Comparison of ENCODE assay signal across 10 mouse cellular contexts in genomic region chr5:68252671-68253070, GRCm38 (mm10).
DNase-seq lines count a peak whose midpoint lies in the region; ATAC-seq and TF ChIP-seq lines count a peak whose summit lies in the region.
"Had no signal": no experiment of that assay in that cellular context is flagged by ENCODE, and none has a peak within 500 bp of the region (broad histone marks: within the 10 kb centered on the region; RNA-seq: fewer than 3 reads in every experiment).

No protein-coding gene starts in this region.

- TF ChIP-seq POLR2A in CH12.LX (IDR thresholded peaks at IDR 0.05; ENCODE audit: low read depth, low read length), result no peak
- TF ChIP-seq POLR2A in lung, adult 2 months (IDR thresholded peaks at IDR 0.05; ENCODE audit: borderline replicate concordance, extremely low read depth, low read depth, low read length), result no peak

- no peaks in the 10 kb centered on the region for H3K27me3 ChIP-seq in CH12.LX (replicated peaks)
- H3K27me3 ChIP-seq: heart, embryonic 13.5 days; stomach, embryonic 15.5 days had no signal

- H3K4me1 ChIP-seq in CH12.LX (ENCODE audit: control insufficient read depth in 1 of 2, insufficient read depth in 2 of 2), result no peaks in the 10 kb centered on the region
- no peaks in the 10 kb centered on the region for H3K4me1 ChIP-seq in lung, adult 2 months (ENCODE audit: control insufficient read depth, insufficient read depth, low read length)
- H3K4me1 ChIP-seq: heart, embryonic 13.5 days; stomach, embryonic 15.5 days had no signal

- peak; percentile 86 for TF ChIP-seq RAD21 in CH12.LX (IDR thresholded peaks at IDR 0.05; ENCODE audit: low read depth, low read length)

- no peaks in the 10 kb centered on the region for H3K79me2 ChIP-seq in CH12.LX (replicated peaks; ENCODE audit: control insufficient read depth, extremely low read depth, insufficient read depth, poor library complexity, severe bottlenecking)

- no peak overlapping the region for H3K4me3 ChIP-seq in CH12.LX (replicated peaks in 1 of 3; ENCODE audit: low read depth in 2 of 3, low read length in 2 of 3, poor library complexity in 1 of 3)
- no peak overlapping the region for H3K4me3 ChIP-seq in lung, adult 2 months (replicated peaks; ENCODE audit: extremely low read depth, low read depth, low read length)
- H3K4me3 ChIP-seq: heart, embryonic 13.5 days; stomach, embryonic 15.5 days had no signal

- 14% methylated on average over 8 of the region's 8 CpGs for WGBS in lung, adult 2 months

- H3K4me2 ChIP-seq in CH12.LX (ENCODE audit: insufficient read depth, low read depth, poor library complexity, severe bottlenecking), result no peak overlapping the region
- H3K4me2 ChIP-seq: heart, embryonic 13.5 days; stomach, embryonic 15.5 days had no signal

- no peak overlapping the region for H3K9ac ChIP-seq in CH12.LX (ENCODE audit: insufficient read depth, low read depth)
- H3K9ac ChIP-seq: heart, embryonic 13.5 days; stomach, embryonic 15.5 days had no signal

- no peaks in the 10 kb centered on the region for H3K9me3 ChIP-seq in CH12.LX (replicated peaks; ENCODE audit: low read length)
- H3K9me3 ChIP-seq: heart, embryonic 13.5 days; stomach, embryonic 15.5 days had no signal

- ATAC-seq in granulocyte monocyte progenitor cell, adult 5-6 weeks (replicated peaks; ENCODE audit: poor library complexity, severe bottlenecking), result peak; percentile 42; the same call in 1 of the 2 replicates

- in situ Hi-C loops in CH12.LX (cut with MboI; ENCODE audit: low pct_ligation_motif_present, low pct_unique_long_range_greater_than_20kb, low sequenced_read_pairs), result loop anchor here (25.0 kb wide), 1 partner anchor 1260 kb away; no protein-coding TSS in a partner anchor

- H3K36me3 ChIP-seq in CH12.LX (replicated peaks in 1 of 2; ENCODE audit: control insufficient read depth in 1 of 2, insufficient read depth in 1 of 2, low read length in 1 of 2), result no peaks in the 10 kb centered on the region
- H3K36me3 ChIP-seq: heart, embryonic 13.5 days; stomach, embryonic 15.5 days had no signal

- dilution Hi-C loops in CH12.LX (cut with MboI; ENCODE audit: extremely low pct_ligation_motif_present, extremely low pct_unique_long_range_greater_than_20kb, low sequenced_read_pairs), result no loop called here

- no peak overlapping the region for H3K27ac ChIP-seq in CH12.LX (ENCODE audit: insufficient read depth, low read depth)
- H3K27ac ChIP-seq: heart, embryonic 13.5 days; stomach, embryonic 15.5 days had no signal

- TF ChIP-seq EP300 in CH12.LX (IDR thresholded peaks at IDR 0.05; ENCODE audit: low read length), result no peak

- DNase-seq in CH12.LX (ENCODE audit: extremely low read depth), result peak; percentile 62
- peak; percentile 60 for DNase-seq in R1 (ENCODE audit: low read depth, low spot score)
- DNase-seq in cerebellum, postnatal 4 days (ENCODE audit: low spot score in 2 of 2), result peak; percentile 35 to 75
- peak; percentile 49 to 77 for DNase-seq in kidney, postnatal 25 days
- peak; percentile 25 for DNase-seq in lung, adult 2 months
- peak; percentile 79 for DNase-seq in retina, postnatal 1 day
- no peak for DNase-seq in thymus, postnatal 36 days

- TF ChIP-seq CTCF in CH12.LX (conservative IDR thresholded peaks at IDR 0.05 in 1 of 2, IDR thresholded peaks at IDR 0.05 in 1 of 2; ENCODE audit: low read depth in 2 of 2, low read length in 2 of 2), result peak; percentile 21 to 79; a peak in 3 of 4 replicates
- no peak for TF ChIP-seq CTCF in lung, adult 2 months (IDR thresholded peaks at IDR 0.05; ENCODE audit: insufficient read depth, low read length)

TF ChIP-seq in CH12.LX, 34 proteins besides CTCF, POLR2A, EP300 and RAD21:
- TF ChIP-seq SMC3 (IDR thresholded peaks at IDR 0.05; ENCODE audit: low read depth, low read length) (peak; percentile 75), IRF4 (IDR thresholded peaks at IDR 0.05; ENCODE audit: low read depth, low read length) (no peak), MAFK (IDR thresholded peaks at IDR 0.05; ENCODE audit: insufficient replicate concordance, low read length) (peak; percentile 97), UBTF (IDR thresholded peaks at IDR 0.05; ENCODE audit: low read depth, low read length) (no peak)

Comparison
In these comparisons a context has a peak if more than half of its experiments do, and no peak if none do; other contexts are left out.
1. DNase-seq: peak in CH12.LX (single experiment), R1 (single experiment), cerebellum, postnatal 4 days (2 of 2), kidney, postnatal 25 days (2 of 2), lung, adult 2 months (single experiment) and retina, postnatal 1 day (single experiment); none in thymus, postnatal 36 days (0 of 2).